Mouse (Mus musculus) lung, postnatal 36 days (tissue): ENCODE measurements around the gene Rnps1.
A peak's percentile ranks its signal among the peaks of the same experiment; 100 is the strongest.

Experiments used
- DNase-seq: peaks from one replicate; pipeline ENCODE4 v3.0.0; 2022; ENCODE audit warnings: mixed read lengths

Rnps1 gene

GRCm38 (mm10) chr17:24429201-24429983, 15.0 kb downstream of the Rnps1 start:
- no peak for DNase-seq

GRCm38 (mm10) chr17:24437016-24437415, 22.7 kb downstream of the Rnps1 start:
- DNase-seq, result peak; percentile 70

DNA sequence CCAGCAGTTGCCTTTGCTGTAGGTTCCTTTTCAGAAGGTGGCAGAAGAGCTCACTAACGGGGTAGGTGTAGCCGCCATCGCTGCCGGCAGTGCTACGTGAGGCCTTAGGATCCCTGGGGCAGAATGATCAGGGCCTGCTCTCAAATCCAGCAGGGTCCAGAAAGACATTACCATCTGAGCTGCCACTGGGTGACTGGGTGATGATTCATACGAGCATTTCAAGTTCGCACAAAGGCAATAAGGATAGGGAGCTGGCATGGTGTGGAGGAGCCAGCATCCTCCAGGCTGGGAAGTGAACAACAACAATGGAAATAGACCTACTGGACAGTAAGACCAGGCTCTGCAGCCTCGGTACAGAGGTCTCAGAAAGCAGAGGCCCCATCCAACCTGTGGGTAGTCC, 26.0 kb downstream of the Rnps1 start:
- no peak for DNase-seq

DNA sequence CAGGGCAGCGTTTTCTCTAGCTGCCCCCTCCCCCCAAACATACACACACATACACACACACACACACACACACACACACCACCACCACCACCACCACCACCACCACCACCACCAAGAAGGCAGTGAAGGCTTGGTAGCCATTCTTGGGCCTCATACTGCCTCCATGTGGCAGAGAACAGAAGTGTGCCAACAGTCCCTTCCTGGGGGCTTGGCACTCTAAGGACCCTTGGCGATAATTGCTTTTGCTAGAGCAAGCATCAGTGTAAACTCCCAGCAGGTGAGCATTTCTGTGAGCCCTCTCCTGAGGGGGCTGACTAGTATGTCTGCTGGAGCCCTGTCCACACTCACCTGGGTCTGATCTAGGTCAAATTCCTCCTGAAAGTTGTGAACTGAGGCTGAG, 26.8 kb downstream of the Rnps1 start:
- DNase-seq, result no peak

DNA sequence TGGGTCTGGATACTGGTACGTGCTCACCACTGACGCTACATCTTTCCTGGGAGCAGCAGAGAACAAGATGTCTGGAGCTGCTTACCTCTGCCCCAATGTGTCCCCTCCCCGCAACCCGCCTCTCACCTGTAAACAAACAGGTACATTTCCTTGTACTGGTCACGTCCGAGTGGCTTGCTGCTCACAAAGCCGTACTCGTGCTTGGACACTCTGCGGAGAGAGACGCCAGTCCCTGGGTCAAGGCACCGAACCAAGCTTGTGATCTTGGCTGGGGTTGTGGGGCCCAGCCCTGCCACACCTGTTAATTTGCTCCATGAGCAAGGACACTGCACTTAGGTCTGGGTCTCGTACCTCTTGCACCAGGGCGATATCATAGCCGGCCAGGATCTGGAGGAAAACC, 27.7 kb downstream of the Rnps1 start:
- peak; percentile 23 for DNase-seq

DNA sequence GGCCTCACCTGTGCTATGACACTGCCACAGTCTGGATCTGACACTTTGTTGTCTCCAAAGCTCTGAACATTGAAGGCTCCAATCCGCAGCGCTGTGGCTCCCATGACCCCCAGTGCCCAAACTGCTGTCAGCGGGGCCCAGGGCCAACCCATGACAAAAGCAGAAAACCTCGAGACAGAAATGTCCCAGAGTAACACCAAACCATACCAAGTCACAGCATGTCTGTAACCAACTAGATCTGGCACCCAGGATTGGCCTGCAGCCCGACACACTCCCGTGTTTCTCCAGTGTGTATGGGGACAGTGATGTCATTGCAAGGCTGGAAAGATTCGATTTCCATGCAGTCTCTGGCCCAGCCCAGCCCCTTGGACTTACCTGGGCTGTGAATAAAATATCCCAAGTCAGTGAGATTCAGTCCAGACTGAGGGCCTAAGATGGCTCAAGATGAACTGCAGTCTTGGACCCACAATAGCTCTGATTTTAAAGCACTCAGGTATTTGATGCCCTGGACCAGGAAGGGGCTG, 28.3 kb downstream of the Rnps1 start, which contains the start of gene Dnase1l2:
Gene Dnase1l2, minus strand, starts transcription at position 474 of the 524 bp plus-strand sequence.
- DNase-seq, result no peak

- DNase-seq, result no peak
Observed at GRCm38 (mm10) chr17:24443409-24443808, 29.0 kb downstream of the Rnps1 start.

- DNase-seq, result no peak
Observed at GRCm38 (mm10) chr17:24446590-24446989, 32.2 kb downstream of the Rnps1 start.

GRCm38 (mm10) chr17:24449507-24449906, 35.1 kb downstream of the Rnps1 start:
- no peak for DNase-seq

GRCm38 (mm10) chr17:24451220-24451619, 36.9 kb downstream of the Rnps1 start:
- DNase-seq, result no peak

DNA sequence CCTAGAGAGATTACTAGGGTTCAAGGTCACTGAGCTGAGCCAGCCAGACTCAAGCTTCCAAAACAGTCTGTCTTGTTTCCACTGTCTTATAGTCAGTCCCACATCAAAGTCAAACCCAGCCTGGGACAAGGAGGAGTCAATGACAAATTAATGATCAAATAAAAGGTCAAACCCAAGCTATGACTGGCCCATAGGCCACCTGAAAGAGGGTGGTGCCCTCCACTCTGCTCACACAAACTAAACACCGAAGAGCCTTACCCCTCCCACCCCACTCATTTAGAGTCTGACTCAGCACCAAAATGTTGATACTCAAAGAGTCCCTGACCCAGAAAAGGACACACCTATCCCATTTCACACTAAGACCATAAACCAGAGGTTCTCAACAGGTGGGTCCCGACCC, 39.0 kb downstream of the Rnps1 start:
- no peak for DNase-seq

- DNase-seq, result no peak
Observed at GRCm38 (mm10) chr17:24454218-24454755, 39.9 kb downstream of the Rnps1 start.

DNA sequence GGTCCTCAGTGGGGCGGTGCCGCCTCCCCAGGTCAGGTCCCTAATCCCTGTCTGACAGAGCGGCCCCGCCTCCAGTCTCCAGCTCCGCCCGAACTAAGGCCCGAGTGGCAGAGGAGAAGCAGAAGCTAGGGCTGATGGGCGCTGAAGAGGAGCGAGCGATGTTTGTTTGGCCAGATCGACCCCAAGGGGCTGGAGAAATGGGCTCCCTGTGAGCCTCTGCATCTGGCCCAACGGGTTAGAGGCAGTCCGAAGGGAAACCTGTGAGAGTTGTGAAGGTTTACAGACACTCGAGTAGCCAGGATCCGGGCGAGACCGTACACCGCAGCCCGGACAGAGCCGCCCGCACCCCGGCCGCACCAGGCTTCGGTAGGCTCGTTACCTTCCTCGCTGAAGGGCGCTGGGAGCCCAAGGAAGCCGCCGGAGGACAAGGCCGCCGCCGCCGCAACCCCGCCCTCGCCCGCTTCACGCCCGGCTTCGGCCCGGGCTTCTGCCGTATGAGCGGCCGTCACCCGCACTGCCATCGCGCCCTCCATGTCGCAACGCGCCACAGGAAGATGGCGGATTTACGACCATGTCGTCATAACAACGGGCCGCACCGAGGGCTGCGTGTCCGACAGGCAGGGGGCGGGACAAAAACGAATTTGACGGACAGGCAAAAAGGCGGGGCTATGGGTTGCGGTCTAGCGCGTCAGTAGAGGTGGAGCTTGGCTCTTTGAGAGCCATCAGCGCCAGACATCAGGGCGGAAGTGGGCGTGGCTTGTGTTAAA, 40.6 kb downstream of the Rnps1 start:
- DNase-seq, result peak; percentile 100

GRCm38 (mm10) chr17:24455523-24456206, 41.3 kb downstream of the Rnps1 start:
- peak; percentile 21 for DNase-seq

- peak; percentile 61 for DNase-seq
Observed at GRCm38 (mm10) chr17:24461580-24461979, 47.2 kb downstream of the Rnps1 start.

- DNase-seq, result no peak
Observed at GRCm38 (mm10) chr17:24462932-24463331, 48.6 kb downstream of the Rnps1 start.

DNA sequence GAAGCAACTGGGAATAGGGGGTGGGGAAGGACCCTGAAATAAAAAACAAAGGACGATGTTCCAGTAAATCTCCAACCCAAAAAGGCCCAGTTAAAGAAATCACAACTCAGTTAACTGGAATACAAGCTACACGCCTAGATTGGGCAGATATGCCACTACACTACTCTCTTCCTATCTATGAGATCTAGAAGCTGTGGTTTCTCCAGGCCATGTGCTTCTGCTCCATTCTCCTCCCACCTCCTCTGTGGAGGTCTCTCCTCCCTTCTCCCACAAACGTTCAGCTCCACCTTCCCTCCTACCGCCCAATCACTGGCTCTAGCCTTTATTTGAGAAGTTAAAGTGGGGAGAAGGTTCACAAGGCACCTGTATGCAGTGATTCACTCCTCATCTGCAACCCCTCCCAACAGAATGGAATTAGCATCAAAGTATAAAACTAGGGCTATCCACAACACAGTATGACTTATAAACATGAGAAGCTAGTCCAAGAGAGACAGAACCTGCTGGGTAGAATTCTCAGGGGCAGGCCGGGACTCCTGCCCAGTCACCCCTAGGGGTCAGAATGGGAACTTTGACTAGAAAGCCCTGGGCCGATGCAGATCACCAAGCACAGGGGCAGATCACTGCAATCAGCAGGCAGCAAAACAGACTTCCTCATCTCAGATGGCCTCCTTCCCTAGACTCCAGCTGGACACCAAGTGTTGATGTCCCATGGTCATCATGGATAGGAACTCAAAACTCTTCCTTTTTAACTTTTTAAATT, 49.2 kb downstream of the Rnps1 start:
- no peak for DNase-seq

- DNase-seq, result no peak
Observed at GRCm38 (mm10) chr17:24468636-24469246, 54.4 kb downstream of the Rnps1 start.

DNA sequence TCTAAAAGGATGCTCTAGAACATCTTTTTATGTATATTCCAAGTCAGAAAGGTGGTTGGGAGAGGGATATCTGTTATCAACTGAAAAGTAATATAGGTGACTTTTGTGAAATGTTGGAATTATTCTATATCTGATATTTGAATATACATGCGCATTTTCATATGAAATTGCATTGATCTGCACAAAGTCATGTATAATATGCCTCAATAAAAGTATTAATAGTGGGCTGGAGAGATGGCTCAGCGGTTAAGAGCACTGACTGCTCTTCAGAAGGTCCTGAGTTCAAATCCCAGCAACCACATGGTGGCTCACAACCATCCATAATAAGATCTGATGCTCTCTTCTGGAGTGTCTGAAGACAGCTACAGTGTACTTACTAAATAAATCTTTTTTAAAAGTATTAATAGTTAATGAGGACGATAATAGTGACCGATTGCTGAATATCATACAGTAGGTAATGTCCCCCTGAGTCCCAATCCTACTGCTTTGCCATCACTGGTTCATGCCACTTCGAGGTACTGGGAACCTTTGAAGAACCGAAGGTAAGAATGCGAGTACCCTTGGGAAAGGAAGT, 55.1 kb downstream of the Rnps1 start:
- DNase-seq, result no peak

DNA sequence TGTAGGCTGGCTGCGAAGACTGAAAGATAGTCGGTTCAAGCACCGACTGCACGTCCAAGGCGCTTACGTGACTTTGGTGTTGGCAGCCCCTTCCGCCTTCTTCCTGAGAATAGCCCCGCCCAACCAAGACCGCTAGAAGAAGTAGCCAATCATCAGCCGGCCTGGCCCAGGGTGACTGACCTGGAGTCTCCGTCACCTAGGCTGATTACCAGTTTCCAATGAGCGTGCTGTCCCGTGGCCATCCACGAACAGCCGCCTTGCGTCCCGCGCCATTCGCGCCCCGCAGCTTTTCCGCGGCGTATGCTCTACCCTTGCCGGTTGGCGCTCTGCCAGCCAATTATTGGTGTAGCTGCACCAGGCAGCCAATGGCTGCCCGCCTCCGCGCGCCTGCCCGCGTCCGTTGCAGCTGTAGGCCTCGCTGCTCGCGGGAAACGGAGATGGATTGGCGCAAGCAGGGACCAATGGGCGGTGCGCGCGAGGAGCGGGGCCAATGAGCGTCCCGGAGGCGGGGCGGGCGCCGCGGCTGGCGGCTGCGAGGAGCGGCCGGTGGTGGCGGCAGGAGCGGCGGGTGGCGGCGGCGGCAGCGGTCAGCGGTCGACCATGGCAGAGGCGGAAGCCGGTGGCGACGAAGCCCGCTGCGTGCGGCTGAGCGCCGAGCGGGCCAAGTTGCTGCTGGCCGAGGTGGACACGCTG, 55.7 kb downstream of the Rnps1 start, which contains the start of the genes E4f1 and Pgp:
Gene E4f1, minus strand, starts transcription at position 404 of the 693 bp plus-strand sequence.
Gene Pgp, plus strand, starts transcription at position 483 of the 693 bp plus-strand sequence.
- peak; percentile 99 for DNase-seq
